Mouse (Mus musculus) neural tube, embryonic 11.5 days (tissue): ENCODE data around the gene Rrp15. TPM values are rescaled to one million over a fixed set of nuclear protein-coding genes. Genes with fewer than 3 reads are reported as not detected.

ENCODE experiments used
- ATAC-seq: fragments of 200-750 bp; cut with Nextera tagmentation; 2 replicates; pipeline ENCODE4 v1.8.0; 2017; ENCODE audit warnings: moderate number of reproducible peaks, mild to moderate bottlenecking, moderate TSS enrichment, moderate library complexity; ENCODE audit not compliant: insufficient read depth, low FRiP score, low TSS enrichment
- DNase-seq: peaks from one replicate; pipeline ENCODE4 v3.0.0-alpha.2; 2015; ENCODE audit warnings: low spot score
- H3K27ac ChIP-seq: fragments of 300-500 bp; sonication (generic); 2 replicates; pipeline ENCODE4 v1.5.1; 2014; ENCODE audit warnings: low read depth, mild to moderate bottlenecking, low read length
- H3K27me3 ChIP-seq: fragments of 300-500 bp; sonication (generic); 2 replicates; pipeline ENCODE4 v1.6.1; 2014; ENCODE audit warnings: mild to moderate bottlenecking, low read length, mixed read lengths; ENCODE audit not compliant: control insufficient read depth, insufficient read depth
- H3K36me3 ChIP-seq: fragments of 300-500 bp; sonication (generic); 2 replicates; pipeline ENCODE4 v1.6.1; 2014; ENCODE audit warnings: mild to moderate bottlenecking, low read length, moderate library complexity, mixed read lengths; ENCODE audit not compliant: control insufficient read depth, insufficient read depth
- H3K4me1 ChIP-seq: fragments of 300-500 bp; sonication (generic); 2 replicates; pipeline ENCODE4 v1.6.1; 2014; ENCODE audit warnings: low read length, mixed read lengths; ENCODE audit not compliant: control insufficient read depth, insufficient read depth
- H3K4me2 ChIP-seq: fragments of 300-500 bp; sonication (generic); 2 replicates; pipeline ENCODE4 v1.6.1; 2014; ENCODE audit warnings: low read depth, mild to moderate bottlenecking, moderate library complexity
- H3K4me3 ChIP-seq: fragments of 300-500 bp; sonication (generic); 2 replicates; pipeline ENCODE4 v1.5.1; 2014; ENCODE audit warnings: low read depth, low read length
- H3K9ac ChIP-seq: fragments of 300-500 bp; sonication (generic); 2 replicates; pipeline ENCODE4 v1.6.1; 2014; ENCODE audit warnings: mild to moderate bottlenecking, low read length
- H3K9me3 ChIP-seq: fragments of 300-500 bp; sonication (generic); 2 replicates; pipeline ENCODE4 v1.6.1; 2016; ENCODE audit warnings: low read length; ENCODE audit not compliant: control insufficient read depth
- WGBS: fragments of 180-500 bp; shearing (Covaris S2); extraction: QIAGEN DNeasy Blood & Tissue Kit; methylation state at CpG from one replicate; pipeline ENCODE4 v1.1.7; 2014; 5-methylcytosine and 5-hydroxymethylcytosine counted together
- polyA plus RNA-seq: library from polyadenylated mRNA; unstranded; fragments of >200 nt; fragmentation: Nextera tagmentation; extraction: Ambion mirVana; gene quantifications from 2 replicates; pipeline ENCODE4 v1.2.1, GENCODE M21; 2014

Rrp15 gene
- polyA plus RNA-seq, 1 experiment from 2014 or later: 59.0 TPM

- no peaks in the 10 kb centered on the region; the same call in 1 of the 2 replicates for H3K4me1 ChIP-seq
- no peak for DNase-seq
- H3K4me3 ChIP-seq: no peak overlapping the region
- H3K27ac ChIP-seq: no peak overlapping the region
- 65% methylated on average over 4 of the region's 4 CpGs for WGBS
- no peaks in the 10 kb centered on the region for H3K27me3 ChIP-seq
- H3K9me3 ChIP-seq: no peaks in the 10 kb centered on the region
- H3K9ac ChIP-seq: no peak overlapping the region
- no peaks in the 10 kb centered on the region for H3K36me3 ChIP-seq
- ATAC-seq: no peak
- no peak overlapping the region for H3K4me2 ChIP-seq
Observed at GRCm38 (mm10) chr1:186673166-186673565, 76.0 kb downstream of the Rrp15 start.

Other genes starting within 250 kb of the Rrp15 start
- gene Tgfb2, start 43.4 kb downstream of the Rrp15 start, polyA plus RNA-seq: 33.6 and 36.4 TPM in 2 replicates
- gene D1Pas1, start 218.1 kb upstream of the Rrp15 start, polyA plus RNA-seq: 0.28 TPM in 1 of 2 replicates, not detected in the other